Mouse (Mus musculus) kidney, adult 2 months (tissue): ENCODE measurements at regions not wholly inside any gene's neighbourhood (a gene's known extent, or its start where the extent isn't known, plus 50 kb on each side); places are given as distances from the start of the nearest gene placed in this dataset.

ENCODE experiments used
- CTCF ChIP-seq: fragments of 200-500 bp; conservative IDR thresholded peaks from 2 replicates; pipeline ENCODE4 v1.5.1; 2011; ENCODE audit warnings: low read depth, mild to moderate bottlenecking, control low read depth, low read length, moderate library complexity, mixed read lengths; ENCODE audit not compliant: insufficient read depth, insufficient read length
- POLR2A ChIP-seq: fragments of 200-500 bp; IDR thresholded peaks from one replicate; pipeline ENCODE4 v1.6.1; 2011; ENCODE audit warnings: low read depth, low read length, control low read depth

GRCm38 (mm10) chr3:78300506-78300905 is 985.8 kb downstream of the Rapgef2 start:
- TF ChIP-seq CTCF, result no peak
- no peak for TF ChIP-seq POLR2A
